Mouse (Mus musculus) embryo, embryonic 10 days (tissue): ENCODE data around the gene Shc1.
"Not testable (repeated sequence)": the region's sequence is repeated elsewhere in the genome, so short reads cannot be mapped to it uniquely, and the experiment has no call there.

ENCODE experiments used
- DNase-seq: peaks from one replicate; pipeline ENCODE4 v3.0.0-alpha.2; 2015; ENCODE audit warnings: low spot score

The Shc1 gene

DNA sequence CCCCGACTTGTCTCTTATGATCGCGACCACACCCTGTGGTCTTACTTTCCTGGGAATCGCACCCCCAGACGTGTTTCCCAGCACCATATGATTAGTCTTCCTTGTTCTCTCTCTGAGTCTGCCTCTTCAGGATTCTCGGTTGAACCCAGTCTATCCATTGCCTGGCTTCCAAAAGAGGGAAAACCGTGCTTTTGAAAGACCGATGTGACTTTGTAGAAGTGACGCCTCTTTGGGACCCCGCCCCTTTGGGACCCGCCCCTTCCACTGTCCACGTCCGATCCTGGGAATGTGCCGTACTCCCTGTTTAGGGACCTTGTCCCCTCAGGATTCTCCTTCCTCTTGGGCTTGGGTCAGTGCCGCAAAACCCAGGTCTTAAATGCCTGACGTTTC, 613 bp downstream of the Shc1 start:
- DNase-seq, result peak; percentile 81

DNA sequence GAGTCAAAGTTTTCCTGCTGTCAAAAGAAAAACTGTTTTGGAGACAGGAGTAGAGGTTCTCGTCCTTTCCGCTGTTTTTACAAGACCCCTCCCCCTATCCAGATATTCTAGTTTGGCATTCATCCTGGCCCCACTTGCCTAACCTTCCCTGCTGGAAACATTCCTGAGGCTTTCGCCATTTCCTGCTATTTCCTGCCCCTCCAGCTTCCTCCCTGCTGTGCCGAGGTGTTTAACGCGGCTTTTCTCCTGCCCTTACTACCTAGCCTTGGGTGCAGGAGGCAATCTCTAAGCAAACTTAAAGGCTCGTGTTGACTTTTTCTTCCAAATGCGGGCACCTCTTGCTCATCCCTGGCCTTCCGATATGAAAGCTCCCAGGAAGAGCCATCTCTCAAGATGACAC, 1.3 kb downstream of the Shc1 start:
- peak; percentile 66 for DNase-seq

- DNase-seq, result no peak
Observed at GRCm38 (mm10) chr3:89419981-89420380, 1.7 kb downstream of the Shc1 start.

- DNase-seq, result no peak
Observed at GRCm38 (mm10) chr3:89420421-89420820, 2.2 kb downstream of the Shc1 start.

- peak; percentile 91 for DNase-seq
Observed at GRCm38 (mm10) chr3:89421002-89421774, 2.9 kb downstream of the Shc1 start.

GRCm38 (mm10) chr3:89421810-89422473, 3.7 kb downstream of the Shc1 start:
- DNase-seq, result no peak

DNA sequence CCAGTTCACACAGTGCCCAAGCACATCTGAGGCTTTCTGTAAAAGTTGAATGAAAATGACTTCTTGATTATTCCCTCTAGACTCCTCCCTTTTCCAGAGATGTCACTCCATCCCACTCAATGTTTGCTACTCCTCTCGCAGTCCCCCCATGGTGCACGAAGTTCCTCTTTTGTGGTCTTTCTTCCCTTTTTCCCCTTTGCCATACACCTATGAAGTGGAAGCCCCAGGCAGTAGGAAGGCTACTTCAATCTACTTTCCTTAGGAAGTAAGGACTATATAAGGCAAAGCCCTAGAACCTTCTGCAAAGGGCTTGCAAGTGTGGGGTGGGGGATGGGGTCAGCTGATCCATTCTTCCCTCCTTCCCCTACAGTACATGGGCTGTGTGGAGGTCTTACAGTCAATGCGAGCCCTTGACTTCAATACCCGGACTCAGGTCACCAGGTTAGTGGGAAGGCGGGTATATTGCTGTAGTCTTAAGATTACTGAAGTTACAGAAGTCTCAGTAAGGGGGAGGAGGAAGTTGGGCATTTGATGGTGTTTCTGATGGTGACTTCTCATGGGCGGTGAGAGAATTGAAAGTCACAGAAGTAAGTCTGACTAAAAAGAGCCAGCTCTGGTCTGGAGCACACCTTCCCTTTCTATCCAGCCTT, 4.4 kb downstream of the Shc1 start:
- DNase-seq, result no peak

- no peak for DNase-seq
Observed at GRCm38 (mm10) chr3:89424416-89425140, 6.3 kb downstream of the Shc1 start.

GRCm38 (mm10) chr3:89425141-89425525, 6.9 kb downstream of the Shc1 start:
- DNase-seq, result no peak

- no peak for DNase-seq
Observed at GRCm38 (mm10) chr3:89425876-89426275, 7.6 kb downstream of the Shc1 start.

- not testable (repeated sequence) for DNase-seq
Observed at GRCm38 (mm10) chr3:89429021-89429420, 10.8 kb downstream of the Shc1 start.

DNA sequence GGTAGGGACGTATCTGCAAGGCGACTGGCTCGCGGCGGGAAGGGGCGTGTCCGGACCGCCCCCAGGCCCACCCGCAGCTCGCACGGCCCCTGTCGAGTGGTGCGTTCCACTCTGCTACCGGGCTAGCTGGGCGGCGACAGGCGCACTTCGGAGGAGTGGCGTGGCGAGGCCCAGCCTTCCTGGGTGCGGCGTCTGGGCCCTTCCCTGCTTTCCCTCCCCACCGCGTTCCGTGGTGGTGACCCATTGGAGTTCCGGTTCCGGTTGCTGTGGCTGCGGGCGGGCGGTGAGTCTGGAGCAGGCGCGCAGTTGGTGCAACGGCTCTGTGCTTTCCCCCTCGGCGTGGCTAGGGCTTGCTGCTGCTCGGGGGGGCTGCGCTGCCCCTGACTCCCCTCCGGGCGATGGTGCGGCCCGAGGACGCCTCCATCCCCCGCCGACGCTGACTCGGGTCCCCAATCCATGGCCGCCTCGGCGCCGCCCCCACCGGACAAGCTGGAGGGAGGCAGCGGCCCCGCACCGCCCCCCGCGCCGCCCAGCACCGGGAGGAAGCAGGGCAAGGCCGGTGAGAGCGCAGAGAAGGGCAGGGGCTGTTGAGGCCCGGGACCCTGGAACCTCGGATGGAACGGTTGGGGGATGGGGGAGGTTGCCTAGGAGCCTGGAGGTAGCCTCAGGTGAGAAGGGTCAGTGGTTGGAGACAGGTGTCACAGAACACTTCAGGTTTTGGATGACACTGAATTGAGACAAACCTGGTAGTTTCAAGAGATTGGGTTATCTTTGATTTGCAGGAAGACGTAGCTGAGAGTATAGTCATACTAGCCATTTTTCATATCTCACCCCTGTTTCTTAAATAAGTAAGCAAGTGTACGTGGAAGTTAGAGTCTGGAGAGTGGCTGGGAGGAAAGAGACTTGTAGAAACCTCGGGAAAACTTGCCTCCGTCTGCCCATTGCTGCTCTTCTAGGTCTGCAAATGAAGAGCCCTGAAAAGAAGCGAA, 12.2 kb downstream of the Shc1 start, which contains the start of gene Pygo2:
Gene Pygo2, plus strand, starts transcription at position 44 of the 989 bp plus-strand sequence.
- peak; percentile 98 for DNase-seq

GRCm38 (mm10) chr3:89432606-89433005, 14.4 kb downstream of the Shc1 start:
- no peak for DNase-seq

GRCm38 (mm10) chr3:89434532-89434931, 16.3 kb downstream of the Shc1 start:
- DNase-seq, result no peak

GRCm38 (mm10) chr3:89435041-89435440, 16.8 kb downstream of the Shc1 start:
- no peak for DNase-seq

DNA sequence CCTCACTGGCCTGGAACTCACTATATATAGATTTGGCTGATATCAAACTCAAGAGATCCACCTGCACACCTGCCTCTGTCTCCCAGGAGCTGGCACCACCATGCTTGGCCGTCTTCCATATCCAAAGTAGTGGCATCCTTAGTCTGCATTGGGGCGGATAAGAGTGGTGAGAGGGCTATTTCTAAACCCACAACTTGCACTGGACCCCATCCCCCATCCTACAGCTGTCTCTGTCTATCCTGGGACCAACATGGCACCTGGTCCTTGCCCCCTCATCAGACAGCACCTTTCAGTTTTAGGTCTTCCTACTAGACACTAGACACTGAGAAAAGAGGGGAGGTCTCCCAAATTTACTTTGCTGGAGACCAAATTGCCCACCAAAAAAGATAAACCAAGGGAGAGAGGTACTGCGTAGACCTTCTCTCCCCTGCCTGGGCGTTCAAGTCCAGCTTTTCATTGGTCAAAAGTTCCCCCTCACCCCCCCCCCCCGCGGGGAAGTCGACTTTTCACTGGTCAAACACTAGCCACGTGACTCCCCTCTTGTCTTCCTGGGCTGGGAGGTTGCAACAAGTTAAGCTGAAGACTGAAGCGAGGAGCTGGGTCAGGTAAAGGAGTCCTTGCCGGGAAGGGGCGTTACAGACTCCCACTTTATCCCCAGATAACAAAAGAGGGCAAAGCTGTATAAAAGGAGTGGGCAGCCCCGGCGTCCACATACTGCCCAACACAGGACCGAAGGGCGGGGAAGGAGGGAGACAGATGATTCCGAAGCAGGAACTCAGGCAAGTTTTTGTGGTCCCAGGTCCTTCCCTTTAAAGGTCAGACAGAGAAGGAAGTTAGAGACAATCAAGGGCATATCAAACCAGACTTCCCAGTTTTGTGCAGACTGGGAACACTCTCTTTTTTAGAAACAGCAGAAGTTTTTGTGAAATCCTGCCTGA, 18.2 kb downstream of the Shc1 start, which contains the start of gene Pbxip1:
Gene Pbxip1, plus strand, starts transcription at position 531 of the 938 bp plus-strand sequence.
- DNase-seq, result peak; percentile 90

- DNase-seq, result peak; percentile 69
Observed at GRCm38 (mm10) chr3:89437269-89437668, 19.0 kb downstream of the Shc1 start.

- DNase-seq, result no peak
Observed at GRCm38 (mm10) chr3:89440691-89441090, 22.4 kb downstream of the Shc1 start.

GRCm38 (mm10) chr3:89448720-89449537, 30.7 kb downstream of the Shc1 start:
- no peak for DNase-seq
